Mouse (Mus musculus) heart, embryonic 12.5 days (tissue): ENCODE data around the gene Fbxo42. TPM values are rescaled to one million over a fixed set of nuclear protein-coding genes. Genes with fewer than 3 reads are reported as not detected.

ENCODE experiments used
- ATAC-seq: fragments of 200-750 bp; cut with Nextera tagmentation; 2 replicates; pipeline ENCODE4 v1.8.0; 2017; ENCODE audit warnings: moderate TSS enrichment, moderate library complexity; ENCODE audit not compliant: insufficient number of reproducible peaks, low FRiP score
- H3K27ac ChIP-seq: fragments of 300-500 bp; sonication (generic); 2 replicates; pipeline ENCODE4 v1.5.1; 2016; ENCODE audit warnings: mild to moderate bottlenecking, moderate library complexity; ENCODE audit not compliant: poor library complexity, severe bottlenecking
- H3K27me3 ChIP-seq: fragments of 300-500 bp; sonication (generic); replicated peaks from 2 replicates; pipeline ENCODE4 v1.6.1; 2016; ENCODE audit warnings: mild to moderate bottlenecking, moderate library complexity
- H3K36me3 ChIP-seq: fragments of 300-500 bp; sonication (generic); 2 replicates; pipeline ENCODE4 v1.6.1; 2016; ENCODE audit warnings: mild to moderate bottlenecking, moderate library complexity
- H3K4me1 ChIP-seq: fragments of 300-500 bp; sonication (generic); replicated peaks from 2 replicates; pipeline ENCODE4 v1.6.1; 2016; ENCODE audit warnings: mild to moderate bottlenecking
- H3K4me2 ChIP-seq: fragments of 300-500 bp; sonication (generic); 2 replicates; pipeline ENCODE4 v1.6.1; 2016; ENCODE audit warnings: mild to moderate bottlenecking, moderate library complexity
- H3K4me3 ChIP-seq: fragments of 300-500 bp; sonication (generic); 2 replicates; pipeline ENCODE4 v1.5.1; 2016; ENCODE audit warnings: mild to moderate bottlenecking
- H3K9ac ChIP-seq: fragments of 300-500 bp; sonication (generic); 2 replicates; pipeline ENCODE4 v1.6.1; 2016; ENCODE audit warnings: mild to moderate bottlenecking, moderate library complexity
- H3K9me3 ChIP-seq: fragments of 300-500 bp; sonication (generic); replicated peaks from 2 replicates; pipeline ENCODE4 v1.6.1; 2016; ENCODE audit warnings: mild to moderate bottlenecking, moderate library complexity
- WGBS: fragments of 180-500 bp; shearing (Covaris S2); methylation state at CpG from one replicate; pipeline ENCODE4 v1.1.7; 2016; 5-methylcytosine and 5-hydroxymethylcytosine counted together
- polyA plus RNA-seq: library from polyadenylated mRNA; unstranded; fragments of >200 nt; fragmentation: Nextera tagmentation; extraction: Ambion mirVana; gene quantifications from 2 replicates; pipeline ENCODE4 v1.2.1, GENCODE M21; 2016

Fbxo42 gene
- polyA plus RNA-seq, 1 experiment from 2014 or later, result 18.2 TPM

DNA sequence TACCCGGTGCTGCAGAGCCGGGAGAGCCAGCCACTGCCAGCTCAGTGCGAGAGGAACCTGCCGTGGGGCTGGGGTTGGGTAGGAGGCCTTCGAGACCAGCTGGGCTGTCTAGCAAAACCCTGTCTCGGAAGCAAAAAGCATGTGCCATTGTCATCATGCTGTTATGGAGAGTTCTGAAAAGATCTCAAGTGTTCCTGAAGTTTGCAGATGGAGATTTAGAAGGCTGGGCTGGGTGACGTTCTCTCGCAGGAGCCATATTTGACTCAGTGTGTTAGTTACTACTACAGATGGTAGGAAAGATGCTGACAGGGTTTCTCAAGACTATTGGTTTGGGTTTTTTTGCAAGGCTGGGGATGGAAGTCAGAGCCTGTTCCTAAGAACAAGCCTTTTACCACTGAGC is 24.4 kb downstream of the Fbxo42 start:
- WGBS, result 89% methylated on average over 8 of the region's 8 CpGs
- Histone ChIP-seq H3K36me3 (peaks cover 41% of the 10 kb centered on the region), H3K4me2 (no peak overlapping the region), H3K27me3 (no peaks in the 10 kb centered on the region), H3K9ac (no peak overlapping the region), H3K4me3 (no peak overlapping the region), H3K9me3 (0 out of 2 replicates have a peak, but pooled peaks cover 2% of the 10 kb centered on the region), H3K27ac (no peak overlapping the region), H3K4me1 (peaks cover 16% of the 10 kb centered on the region)
- ATAC-seq, result no peak

DNA sequence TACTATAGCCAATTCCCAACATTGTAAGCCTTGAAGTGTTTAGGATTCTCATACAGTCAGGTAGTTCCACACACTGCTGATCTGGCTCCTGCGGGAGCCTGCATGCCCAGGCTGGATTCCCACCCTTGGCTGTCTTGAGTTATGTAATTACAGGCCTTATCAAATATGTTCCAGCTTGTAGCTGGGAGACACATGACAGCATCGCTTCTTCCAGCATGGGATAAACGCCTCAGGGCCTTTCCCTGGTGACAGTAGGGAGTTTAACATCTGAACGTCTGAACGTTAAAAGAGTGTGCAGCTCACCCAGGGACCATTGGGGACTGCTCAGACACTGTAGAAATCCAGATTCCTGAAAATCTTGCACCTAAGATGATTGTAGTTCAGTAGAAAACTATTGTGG is 28.1 kb downstream of the Fbxo42 start:
- H3K36me3 ChIP-seq, result peaks cover 31% of the 10 kb centered on the region

DNA sequence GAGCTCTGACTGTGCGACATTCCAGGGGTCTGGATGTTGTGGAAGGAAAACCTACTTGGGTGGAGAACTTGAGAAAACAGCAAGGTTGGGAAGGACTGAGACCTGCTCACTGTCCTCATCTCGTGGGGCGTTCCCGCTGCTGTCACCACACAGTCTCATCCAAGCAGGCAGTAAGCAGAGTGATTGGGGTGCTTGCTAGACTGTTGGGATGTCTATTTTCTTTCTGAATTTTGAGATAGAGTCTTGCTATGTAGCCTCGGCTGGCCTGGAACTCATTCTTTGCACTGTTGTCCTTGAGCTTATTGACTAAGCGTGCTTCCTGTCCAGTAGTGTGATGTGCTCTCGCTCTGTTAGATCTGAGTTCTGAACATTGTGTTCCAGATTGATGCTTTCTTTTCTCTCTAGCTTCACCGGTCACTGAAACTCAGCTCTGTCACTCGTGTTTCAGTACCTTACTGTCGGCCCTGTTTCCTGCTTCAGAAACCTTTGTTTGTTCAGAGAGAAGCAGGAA is 28.7 kb downstream of the Fbxo42 start:
- Histone ChIP-seq H3K9me3 (no peaks in the 10 kb centered on the region), H3K36me3 (peaks cover 31% of the 10 kb centered on the region), H3K4me1 (peaks cover 17% of the 10 kb centered on the region), H3K4me3 (no peak overlapping the region), H3K4me2 (no peak overlapping the region), H3K9ac (no peak overlapping the region), H3K27me3 (no peaks in the 10 kb centered on the region), H3K27ac (peak overlapping the region; percentile 49)
- WGBS, result 72% methylated on average over 10 of the region's 10 CpGs
- ATAC-seq, result no peak

More for the DNA sequence above, 28.1 kb downstream of the Fbxo42 start:
- 63% methylated on average over 5 of the region's 5 CpGs for WGBS
- H3K4me2 ChIP-seq, result no peak overlapping the region
- peaks cover 17% of the 10 kb centered on the region for H3K4me1 ChIP-seq
- no peaks in the 10 kb centered on the region for H3K27me3 ChIP-seq
- H3K27ac ChIP-seq, result no peak overlapping the region
- ATAC-seq, result no peak
- H3K9me3 ChIP-seq, result no peaks in the 10 kb centered on the region
- H3K4me3 ChIP-seq, result no peak overlapping the region
- no peak overlapping the region for H3K9ac ChIP-seq

DNA sequence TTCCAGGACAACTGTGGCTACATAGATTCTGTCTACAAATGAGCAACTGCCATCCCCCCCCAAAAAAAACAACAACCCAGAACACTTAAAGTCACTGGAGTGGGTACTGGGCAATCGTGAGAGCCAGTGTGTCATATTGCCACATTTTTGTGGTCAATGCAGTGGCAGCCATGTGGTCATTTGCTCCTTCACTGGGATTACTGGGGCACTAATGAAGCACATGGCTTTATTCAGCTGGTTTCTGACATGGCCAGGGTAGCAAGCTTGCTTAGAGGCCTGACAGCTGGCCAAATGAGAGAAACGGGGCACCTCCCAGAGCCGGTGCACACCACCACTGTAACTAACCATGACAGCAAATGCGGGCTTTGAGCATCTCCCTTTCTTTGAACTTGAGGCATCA is 30.8 kb downstream of the Fbxo42 start:
- WGBS, result 94% methylated on average over 4 of the region's 4 CpGs
- Histone ChIP-seq H3K27me3 (no peaks in the 10 kb centered on the region), H3K9ac (no peak overlapping the region), H3K4me1 (peaks cover 17% of the 10 kb centered on the region), H3K4me2 (no peak overlapping the region), H3K27ac (no peak overlapping the region), H3K4me3 (no peak overlapping the region), H3K36me3 (peaks cover 42% of the 10 kb centered on the region), H3K9me3 (no peaks in the 10 kb centered on the region)
- no peak for ATAC-seq

DNA sequence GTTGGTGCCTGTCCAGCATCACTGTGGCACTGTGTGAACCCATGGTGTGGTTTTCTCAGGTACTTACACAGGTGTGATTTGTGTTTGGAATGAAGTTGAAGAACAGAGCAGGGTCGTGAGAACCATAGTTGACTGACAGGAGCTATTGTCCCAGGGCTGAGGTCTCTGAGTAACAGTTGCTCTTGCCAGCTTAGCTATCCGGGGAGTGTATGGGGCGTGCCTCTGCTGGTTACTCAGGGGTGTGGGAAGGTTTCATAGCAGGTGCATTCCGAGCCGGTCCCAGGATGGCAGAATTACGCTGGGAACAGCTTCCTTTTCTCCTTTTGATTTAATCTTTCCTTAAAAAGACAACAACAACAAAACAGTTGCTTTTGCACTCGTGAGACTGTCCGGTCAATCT is 33.1 kb downstream of the Fbxo42 start:
- H3K36me3 ChIP-seq, result peaks cover 49% of the 10 kb centered on the region
- peaks cover 15% of the 10 kb centered on the region for H3K4me1 ChIP-seq
- 90% methylated on average over 8 of the region's 8 CpGs for WGBS
- no peak overlapping the region for H3K4me3 ChIP-seq
- H3K4me2 ChIP-seq, result no peak overlapping the region
- H3K9ac ChIP-seq, result no peak overlapping the region
- ATAC-seq, result no peak
- H3K9me3 ChIP-seq, result no peaks in the 10 kb centered on the region
- H3K27me3 ChIP-seq, result no peaks in the 10 kb centered on the region
- H3K27ac ChIP-seq, result no peak overlapping the region

DNA sequence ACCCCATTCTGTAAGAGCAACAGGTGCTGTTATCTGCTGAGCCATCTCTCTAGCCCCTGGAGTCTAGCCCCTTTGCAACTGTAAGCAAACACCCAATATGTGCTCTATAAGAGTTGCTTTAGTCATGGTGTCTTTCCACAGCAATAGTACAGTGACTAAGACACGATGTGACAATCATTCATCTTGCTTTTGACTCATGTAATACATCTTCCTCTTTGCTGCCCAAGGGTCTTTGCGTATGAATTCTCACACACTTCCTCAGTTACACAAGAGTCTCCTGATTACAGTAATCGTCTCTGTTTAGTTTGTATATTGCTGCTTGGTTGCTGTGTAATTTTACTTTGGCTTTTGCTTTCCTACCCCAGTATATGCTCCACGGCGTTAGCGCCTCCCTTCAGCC is 34.3 kb downstream of the Fbxo42 start:
- H3K27ac ChIP-seq, result no peak overlapping the region
- 93% methylated on average over 6 of the region's 6 CpGs for WGBS
- ATAC-seq, result no peak
- no peaks in the 10 kb centered on the region for H3K9me3 ChIP-seq
- peaks cover 49% of the 10 kb centered on the region for H3K36me3 ChIP-seq
- H3K4me1 ChIP-seq, result peaks cover 15% of the 10 kb centered on the region
- no peak overlapping the region for H3K4me2 ChIP-seq
- no peak overlapping the region for H3K9ac ChIP-seq
- H3K27me3 ChIP-seq, result no peaks in the 10 kb centered on the region
- H3K4me3 ChIP-seq, result no peak overlapping the region

DNA sequence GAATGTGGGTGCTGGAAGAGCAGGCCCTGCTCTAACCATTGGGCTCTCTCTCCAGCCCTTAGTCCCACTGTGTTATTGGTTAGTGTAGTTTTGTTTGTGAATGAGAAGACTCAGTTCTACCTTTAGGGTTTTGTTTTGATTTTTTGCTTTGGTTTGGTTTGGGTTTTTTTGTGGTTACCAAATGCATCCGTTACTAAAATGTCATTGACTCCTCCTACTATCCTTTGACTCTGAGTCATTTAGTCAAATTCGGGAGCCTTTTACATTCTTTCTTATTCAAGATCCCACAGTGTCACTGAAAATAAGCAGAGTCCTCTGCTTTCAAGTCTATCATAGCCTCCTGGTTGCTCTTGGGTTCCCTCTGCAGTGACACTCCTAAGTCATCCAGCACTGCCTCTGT is 36.2 kb downstream of the Fbxo42 start:
- H3K27me3 ChIP-seq, result no peaks in the 10 kb centered on the region
- peaks cover 18% of the 10 kb centered on the region for H3K4me1 ChIP-seq
- peaks cover 41% of the 10 kb centered on the region for H3K36me3 ChIP-seq
- no peak for ATAC-seq
- H3K27ac ChIP-seq, result no peak overlapping the region
- no peak overlapping the region for H3K4me3 ChIP-seq
- 90% methylated on average over 2 of the region's 2 CpGs for WGBS
- no peak overlapping the region for H3K9ac ChIP-seq
- H3K4me2 ChIP-seq, result no peak overlapping the region
- H3K9me3 ChIP-seq, result no peaks in the 10 kb centered on the region

DNA sequence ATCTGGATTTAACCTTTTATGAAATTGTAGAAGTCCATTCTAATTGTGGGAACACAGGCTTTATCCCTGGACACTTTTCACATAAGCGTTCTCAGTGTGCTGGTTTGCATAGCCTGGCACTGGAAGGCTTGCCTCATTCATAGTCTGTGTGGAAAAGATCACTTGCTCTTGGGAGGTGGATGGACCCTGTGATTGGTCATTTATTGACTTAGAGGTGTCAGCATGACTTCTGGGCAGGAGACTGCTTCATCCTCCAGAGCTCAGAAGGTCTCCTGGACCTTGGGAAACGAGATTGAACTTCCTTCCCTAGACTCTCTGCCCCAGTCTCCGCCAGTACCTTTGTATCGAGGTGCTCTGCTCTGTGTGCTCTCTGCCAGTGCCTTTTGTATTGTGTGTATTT is 36.7 kb downstream of the Fbxo42 start:
- 91% methylated on average over 4 of the region's 4 CpGs for WGBS
- H3K9ac ChIP-seq, result no peak overlapping the region
- peaks cover 41% of the 10 kb centered on the region for H3K36me3 ChIP-seq
- H3K27ac ChIP-seq, result no peak overlapping the region
- no peaks in the 10 kb centered on the region for H3K27me3 ChIP-seq
- no peak for ATAC-seq
- H3K9me3 ChIP-seq, result no peaks in the 10 kb centered on the region
- H3K4me2 ChIP-seq, result no peak overlapping the region
- H3K4me3 ChIP-seq, result no peak overlapping the region
- peaks cover 18% of the 10 kb centered on the region for H3K4me1 ChIP-seq

DNA sequence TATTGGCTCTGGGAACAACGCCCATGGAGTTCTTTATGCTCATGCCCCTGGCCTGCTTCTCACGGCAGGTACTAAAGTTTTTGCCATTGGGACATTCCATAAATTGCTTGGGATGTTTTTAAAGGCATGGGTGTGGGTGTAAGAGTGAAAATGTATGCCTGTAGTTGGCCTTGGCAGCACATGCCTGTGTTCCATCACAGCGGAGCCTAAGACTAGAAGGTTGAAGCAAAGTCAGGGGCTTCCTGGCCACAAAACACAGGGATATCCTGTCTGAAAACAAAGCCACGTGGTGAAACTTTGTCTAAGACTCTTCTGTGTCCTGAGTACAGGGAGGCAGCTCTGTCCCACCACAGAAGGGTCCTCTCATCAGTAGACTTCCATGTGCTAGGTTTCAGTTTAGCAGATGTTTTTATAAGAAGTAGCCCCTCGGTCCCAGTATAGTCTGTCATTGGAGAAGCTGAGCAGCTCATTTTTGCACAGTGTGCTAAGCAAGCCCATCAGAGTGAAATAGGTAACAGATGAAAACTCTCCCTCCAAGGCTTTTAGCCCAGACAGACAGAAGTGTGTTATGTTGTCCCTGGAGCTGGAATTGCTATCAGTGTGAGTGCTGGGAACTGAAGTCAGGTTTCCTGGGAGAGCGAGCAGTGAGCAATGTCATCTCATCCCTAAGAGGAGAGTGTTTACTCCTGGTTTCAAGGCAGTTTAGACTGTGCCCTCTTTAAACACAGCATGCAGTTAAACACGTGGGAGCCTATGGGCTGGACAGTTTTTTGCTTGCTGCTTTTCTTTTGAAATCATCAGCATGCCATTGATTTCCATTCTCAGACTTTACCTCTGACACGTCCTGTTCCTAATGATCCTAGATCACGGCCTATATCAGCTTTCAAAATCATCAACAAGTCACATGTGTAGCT is 39.5 kb downstream of the Fbxo42 start:
- Histone ChIP-seq H3K27me3 (no peaks in the 10 kb centered on the region), H3K9ac (no peak overlapping the region), H3K4me3 (no peak overlapping the region), H3K9me3 (no peaks in the 10 kb centered on the region), H3K27ac (0 out of 2 replicates have a peak overlapping the region, but pooled peaks have one; percentile 6), H3K4me2 (no peak overlapping the region), H3K36me3 (peaks cover 37% of the 10 kb centered on the region), H3K4me1 (peaks cover 18% of the 10 kb centered on the region)
- no peak for ATAC-seq
- 63% methylated on average over 9 of the region's 9 CpGs for WGBS

DNA sequence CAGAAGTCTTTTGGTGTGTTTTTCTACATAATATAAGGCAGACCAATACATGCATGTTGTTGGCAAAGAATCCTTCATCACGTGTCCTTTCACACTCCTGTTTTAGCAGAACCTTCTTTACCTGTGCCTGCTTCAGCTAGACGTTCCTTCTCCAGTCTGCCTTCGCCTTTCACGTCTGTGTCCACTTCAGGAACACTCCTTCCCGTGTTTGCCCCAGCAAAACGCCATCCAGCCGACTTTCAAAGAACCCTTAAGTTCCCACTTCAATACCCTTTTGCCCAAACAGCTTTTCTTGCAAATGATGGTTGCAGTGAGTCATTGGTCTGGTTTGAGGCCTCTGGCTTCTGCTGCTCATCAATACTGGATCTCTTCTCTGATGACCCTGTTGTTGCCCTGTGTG is 43.6 kb downstream of the Fbxo42 start:
- no peak overlapping the region for H3K27ac ChIP-seq
- 90% methylated on average over 7 of the region's 7 CpGs for WGBS
- ATAC-seq, result no peak
- no peak overlapping the region for H3K9ac ChIP-seq
- H3K4me2 ChIP-seq, result no peak overlapping the region
- no peak overlapping the region for H3K4me3 ChIP-seq
- H3K4me1 ChIP-seq, result peaks cover 13% of the 10 kb centered on the region
- H3K27me3 ChIP-seq, result no peaks in the 10 kb centered on the region
- H3K36me3 ChIP-seq, result peaks cover 45% of the 10 kb centered on the region
- no peaks in the 10 kb centered on the region for H3K9me3 ChIP-seq

DNA sequence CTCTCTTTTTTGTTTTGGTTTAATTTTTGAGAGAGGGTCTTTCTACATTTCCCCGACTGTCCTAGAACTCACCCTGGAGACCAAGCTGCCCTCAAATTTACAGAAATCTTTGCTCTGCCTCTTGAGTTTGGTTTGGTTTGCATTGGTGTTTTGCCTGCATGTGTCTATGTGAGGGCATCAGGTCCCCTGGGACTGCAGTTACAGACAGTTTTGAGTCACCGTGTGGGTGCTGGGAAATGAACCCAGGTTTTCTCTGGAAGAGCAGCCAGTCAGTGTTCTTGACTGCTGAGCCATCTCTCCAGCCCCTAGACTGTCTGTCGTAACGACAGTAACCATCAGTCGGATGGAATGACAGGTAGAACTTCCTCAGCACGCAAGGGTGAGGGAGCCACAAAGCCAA is 46.8 kb downstream of the Fbxo42 start:
- Histone ChIP-seq H3K4me3 (no peak overlapping the region), H3K9me3 (0 out of 2 replicates have a peak, but pooled peaks cover 3% of the 10 kb centered on the region), H3K27me3 (no peaks in the 10 kb centered on the region), H3K36me3 (peaks cover 75% of the 10 kb centered on the region), H3K4me1 (no peaks in the 10 kb centered on the region), H3K9ac (no peak overlapping the region), H3K27ac (no peak overlapping the region), H3K4me2 (no peak overlapping the region)
- no peak for ATAC-seq
- WGBS, result 94% methylated on average over 6 of the region's 6 CpGs
